Mouse (Mus musculus): ENCODE measurements around the gene Dtx4. TPM values are rescaled to one million over a fixed set of nuclear protein-coding genes. Genes with fewer than 3 reads are reported as not detected.

Dtx4 gene
- total RNA-seq, 2 experiments from 2014 or later: 36.0 to 36.3 TPM

DNA sequence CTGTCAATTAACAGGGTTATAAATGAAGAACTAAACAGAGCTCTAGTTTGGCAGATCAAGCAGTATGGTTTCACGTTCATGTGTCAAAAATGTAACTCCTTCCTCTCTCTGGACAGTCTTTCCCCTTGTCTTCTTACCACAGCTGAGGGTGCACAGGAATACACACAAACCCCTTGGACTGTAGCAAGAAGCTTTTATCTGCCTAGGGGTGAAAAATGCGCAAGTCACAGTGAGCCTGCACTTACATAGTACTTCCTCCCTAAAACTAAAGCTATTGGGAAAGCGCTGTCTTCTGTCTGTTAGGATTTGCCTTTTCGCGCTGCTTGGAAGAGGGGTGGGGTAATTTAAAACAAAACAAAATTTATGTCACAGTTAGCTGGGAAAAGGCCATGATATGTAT lies 37.1 kb downstream of the Dtx4 start:
- intact Hi-C loops (cut with DNase I): no loop called here
- no peak for DNase-seq (ENCODE audit: extremely low spot score in 1 of 2, low spot score in 2 of 2)
- H3K4me3 ChIP-seq: no peak overlapping the region
- no peak for TF ChIP-seq CTCF (IDR thresholded peaks at IDR 0.05)
- no peak overlapping the region for H3K27ac ChIP-seq

DNA sequence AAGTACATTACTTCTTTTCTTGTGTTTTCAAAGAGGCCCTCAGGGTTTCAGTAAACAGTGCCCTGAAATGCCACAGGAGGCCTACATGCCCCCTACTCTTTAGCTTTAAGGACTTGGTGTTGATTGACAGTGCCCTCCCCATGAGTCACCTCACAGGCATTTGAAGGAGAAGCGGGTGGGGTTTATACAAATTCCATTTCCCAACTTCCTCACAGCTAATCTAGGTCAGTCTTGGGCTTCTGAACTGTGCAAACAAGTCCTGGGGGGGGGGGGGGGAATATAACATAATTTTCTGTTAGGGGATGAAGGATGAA lies 37.6 kb downstream of the Dtx4 start:
- Histone ChIP-seq H3K4me3 (no peak overlapping the region), H3K27ac (no peak overlapping the region; the same call in 1 of the 2 replicates)
- intact Hi-C loops (cut with DNase I): no loop called here
- DNase-seq (ENCODE audit: extremely low spot score in 1 of 2, low spot score in 2 of 2): no peak
- TF ChIP-seq CTCF (IDR thresholded peaks at IDR 0.05): no peak

DNA sequence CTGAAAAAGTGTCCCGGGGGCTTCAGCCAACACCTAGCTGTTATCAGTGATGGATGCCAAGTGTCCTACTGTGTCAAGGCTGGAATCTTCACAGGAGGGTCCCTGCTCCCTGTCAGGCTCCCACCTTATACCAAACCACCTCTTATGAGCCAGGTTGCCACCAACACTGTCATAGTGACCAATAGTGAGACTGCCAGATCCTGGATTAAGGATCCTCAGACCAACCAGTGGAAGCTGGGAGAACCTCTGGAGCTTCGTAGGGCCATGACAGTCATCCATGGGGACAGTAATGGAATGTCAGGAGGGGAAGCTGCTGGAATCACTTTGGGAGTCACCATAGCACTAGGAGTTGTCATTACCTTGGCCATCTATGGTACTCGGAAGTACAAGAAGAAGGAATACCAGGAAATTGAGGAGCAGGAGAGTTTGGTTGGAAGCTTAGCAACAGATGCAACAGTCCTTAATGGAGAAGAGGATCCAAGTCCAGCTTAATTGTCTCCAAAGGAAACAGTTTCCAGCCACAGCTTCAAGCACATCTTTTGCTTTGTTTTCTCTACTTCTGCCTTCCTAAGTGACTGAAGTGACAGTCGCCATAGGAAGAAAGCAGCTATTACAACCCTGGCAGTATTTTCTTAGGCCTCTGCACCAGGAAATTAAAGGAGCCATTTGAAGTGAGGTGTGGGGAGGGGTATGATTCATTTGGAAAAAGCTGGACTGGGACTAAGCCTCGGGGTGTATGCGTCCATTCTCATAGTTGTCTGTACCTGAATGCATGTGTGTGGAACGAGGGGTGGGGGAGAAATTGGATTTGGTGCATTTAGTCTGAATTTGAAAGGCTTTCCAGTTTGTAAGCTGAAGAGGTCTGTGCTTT lies 38.2 kb downstream of the Dtx4 start:
- Histone ChIP-seq H3K4me3 (no peak overlapping the region), H3K27ac (peak overlapping the region; percentile 1; the same call in 1 of the 2 replicates)
- no peak for TF ChIP-seq CTCF (IDR thresholded peaks at IDR 0.05)
- intact Hi-C loops (cut with DNase I): no loop called here
- DNase-seq (ENCODE audit: extremely low spot score in 1 of 2, low spot score in 2 of 2): peak in 1 of 2 experiments; percentile 8

DNA sequence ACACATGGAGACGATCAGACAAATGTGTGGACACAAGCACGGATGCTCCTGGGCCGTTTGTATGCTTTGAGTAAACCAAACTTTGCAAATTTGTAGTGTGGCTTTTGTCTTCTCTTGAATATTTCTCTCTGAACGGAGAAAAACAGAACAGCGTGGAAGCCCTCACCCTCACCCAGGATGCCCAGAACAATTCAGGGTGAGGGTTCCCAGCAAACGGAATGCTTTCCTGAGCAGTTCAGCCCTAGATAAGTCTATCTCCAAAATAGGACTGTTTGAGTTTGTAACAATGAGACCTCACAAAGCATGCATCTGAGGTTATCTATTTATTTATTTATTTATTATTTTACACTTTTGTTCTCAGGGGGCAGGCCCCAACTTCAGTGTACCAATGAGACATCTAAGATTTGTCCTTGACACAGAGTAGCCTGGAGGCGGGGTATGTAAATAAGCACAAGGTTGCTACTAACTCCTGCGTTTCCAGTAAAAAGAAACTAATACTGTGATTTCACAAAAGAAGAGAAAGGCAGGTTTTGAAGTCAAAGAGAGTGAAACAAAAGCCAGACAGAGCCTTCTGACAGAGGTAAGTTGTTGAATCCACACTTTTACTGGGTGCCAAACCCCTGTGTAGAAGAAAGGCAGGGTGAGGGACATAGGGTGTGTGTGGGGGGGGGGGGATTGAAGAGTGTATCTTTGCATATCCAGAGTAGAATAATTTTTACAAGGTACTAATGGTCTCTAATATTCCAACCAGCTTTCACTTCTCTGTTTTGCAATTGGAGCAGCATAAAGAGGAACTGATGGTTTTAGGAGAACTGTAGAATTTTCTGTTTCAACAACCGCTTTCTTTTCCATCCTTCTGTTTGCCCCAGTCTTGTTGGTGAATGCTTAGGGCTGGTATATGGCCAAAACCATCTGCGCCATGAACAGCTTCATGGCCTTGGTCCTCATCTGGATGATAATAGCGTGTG lies 40.7 kb downstream of the Dtx4 start, which contains the start of gene Mpeg1:
TSS of gene Mpeg1 (plus strand) at position 498 of the 968 bp plus-strand sequence.
- intact Hi-C loops (cut with DNase I): loop anchor here (1.0 kb wide), 1 partner anchor 18 kb away; no protein-coding TSS in a partner anchor
- H3K27ac ChIP-seq: no peak within 1 kb of the TSS
- no peak for TF ChIP-seq CTCF (IDR thresholded peaks at IDR 0.05)
- H3K4me3 ChIP-seq: no peak within 1 kb of the TSS
- DNase-seq (ENCODE audit: extremely low spot score in 1 of 2, low spot score in 2 of 2): no peak

DNA sequence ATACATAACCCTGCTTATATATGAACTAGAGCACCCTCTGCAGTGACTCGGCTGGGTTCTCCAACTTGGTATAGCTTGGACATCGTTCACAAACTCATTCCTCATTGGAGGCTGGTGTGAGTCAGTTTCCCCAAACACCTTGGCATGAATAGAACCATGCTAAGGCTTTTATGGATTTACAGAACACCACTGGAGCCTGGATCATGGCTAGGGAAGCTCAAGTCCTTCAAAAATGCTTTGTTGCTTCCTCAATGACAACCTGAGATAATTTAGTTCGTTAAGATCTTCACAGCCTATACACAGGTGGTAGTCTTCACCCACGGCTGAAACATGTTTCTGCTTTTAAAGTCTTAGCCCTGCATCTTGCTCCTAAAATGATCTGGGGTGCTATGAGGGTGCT lies 41.7 kb downstream of the Dtx4 start:
- no peak for TF ChIP-seq CTCF (IDR thresholded peaks at IDR 0.05)
- Histone ChIP-seq H3K27ac (no peak overlapping the region), H3K4me3 (no peak overlapping the region)
- no peak for DNase-seq (ENCODE audit: extremely low spot score in 1 of 2, low spot score in 2 of 2)
- intact Hi-C loops (cut with DNase I): no loop called here

DNA sequence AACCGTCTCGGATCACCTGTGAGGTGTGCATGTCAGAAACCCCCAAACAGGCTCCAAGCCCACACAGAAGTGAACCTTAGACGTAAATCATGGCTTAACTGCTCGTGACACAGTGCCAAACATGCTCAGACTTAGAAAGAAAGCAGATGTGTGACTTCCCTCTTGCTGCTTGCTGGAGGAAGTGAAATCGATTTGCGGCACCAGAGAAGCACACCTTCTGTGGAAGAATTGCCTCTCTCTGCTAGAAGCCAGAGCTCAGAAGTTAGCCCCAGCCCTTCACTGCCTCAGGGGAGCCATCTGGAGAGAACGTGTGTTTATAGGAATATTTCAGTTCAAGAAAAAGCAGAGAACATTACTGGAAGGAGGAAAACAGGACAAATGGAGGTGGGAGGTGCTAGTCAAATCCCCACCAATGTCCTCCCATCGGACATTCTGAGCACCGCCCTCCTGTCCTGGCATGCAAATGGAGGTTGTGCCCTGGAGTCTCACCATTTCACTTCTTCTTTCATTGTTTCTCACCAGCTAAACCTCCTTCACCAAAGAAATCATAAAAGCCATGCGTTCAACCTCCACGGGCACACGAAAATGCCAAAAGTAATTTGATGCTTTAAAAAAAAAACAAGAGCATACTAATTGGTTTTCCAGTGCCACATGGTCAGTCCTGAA lies 43.7 kb downstream of the Dtx4 start:
- TF ChIP-seq CTCF (IDR thresholded peaks at IDR 0.05): no peak

DNA sequence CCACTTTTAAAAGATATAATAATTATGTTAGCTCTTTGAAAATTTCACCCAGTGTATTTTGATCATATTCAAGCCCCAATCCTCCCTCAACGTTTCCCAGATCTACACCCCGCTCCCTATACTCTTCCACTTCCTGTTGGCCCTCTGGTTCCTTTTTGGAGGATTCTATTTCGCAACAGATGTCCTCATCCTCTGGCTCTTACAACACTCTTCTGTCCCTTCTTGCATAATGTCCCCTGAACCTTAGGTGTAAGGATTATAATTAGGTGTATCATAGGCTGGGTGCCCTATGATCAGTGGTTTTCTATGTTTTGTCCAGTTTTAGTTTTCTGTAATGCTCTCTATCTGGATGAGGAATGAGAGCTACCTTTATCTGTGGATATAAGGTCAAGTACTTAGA lies 56.2 kb downstream of the Dtx4 start:
- DNase-seq (ENCODE audit: extremely low spot score in 1 of 2, low spot score in 2 of 2): no peak
- intact Hi-C loops (cut with DNase I): no loop called here
- Histone ChIP-seq H3K27ac (no peak overlapping the region), H3K4me3 (no peak overlapping the region)
- no peak for TF ChIP-seq CTCF (IDR thresholded peaks at IDR 0.05)

More for the DNA sequence above, 43.7 kb downstream of the Dtx4 start:
- no peak for DNase-seq (ENCODE audit: extremely low spot score in 1 of 2, low spot score in 2 of 2)
- Histone ChIP-seq H3K27ac (no peak overlapping the region), H3K4me3 (no peak overlapping the region)
- intact Hi-C loops (cut with DNase I): no loop called here

DNA sequence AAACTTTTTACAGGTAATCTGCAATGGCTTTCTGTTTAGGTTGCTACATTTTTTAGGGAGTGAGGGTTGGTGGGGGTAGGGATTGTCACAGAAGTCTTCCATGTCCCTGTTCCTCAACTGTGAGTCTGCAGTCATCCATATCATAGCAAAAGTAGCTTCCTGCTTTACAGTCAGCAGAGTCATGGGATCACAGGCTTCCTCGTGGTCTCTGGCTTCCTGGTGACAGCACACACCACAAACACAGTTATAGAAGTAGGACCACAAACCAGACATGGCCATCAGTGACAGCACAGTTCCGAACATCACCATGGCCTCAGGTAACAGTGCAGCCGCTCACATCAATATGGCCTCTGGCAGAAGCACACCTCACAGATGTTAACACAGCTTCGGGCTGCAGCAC lies 58.7 kb downstream of the Dtx4 start:
- no peak for TF ChIP-seq CTCF (IDR thresholded peaks at IDR 0.05)
- intact Hi-C loops (cut with DNase I): loop anchor here (1.0 kb wide), 1 partner anchor 18 kb away; the partner anchor contains the start of gene Mpeg1
- DNase-seq (ENCODE audit: extremely low spot score in 1 of 2, low spot score in 2 of 2): no peak
- Histone ChIP-seq H3K4me3 (no peak overlapping the region), H3K27ac (no peak overlapping the region)

DNA sequence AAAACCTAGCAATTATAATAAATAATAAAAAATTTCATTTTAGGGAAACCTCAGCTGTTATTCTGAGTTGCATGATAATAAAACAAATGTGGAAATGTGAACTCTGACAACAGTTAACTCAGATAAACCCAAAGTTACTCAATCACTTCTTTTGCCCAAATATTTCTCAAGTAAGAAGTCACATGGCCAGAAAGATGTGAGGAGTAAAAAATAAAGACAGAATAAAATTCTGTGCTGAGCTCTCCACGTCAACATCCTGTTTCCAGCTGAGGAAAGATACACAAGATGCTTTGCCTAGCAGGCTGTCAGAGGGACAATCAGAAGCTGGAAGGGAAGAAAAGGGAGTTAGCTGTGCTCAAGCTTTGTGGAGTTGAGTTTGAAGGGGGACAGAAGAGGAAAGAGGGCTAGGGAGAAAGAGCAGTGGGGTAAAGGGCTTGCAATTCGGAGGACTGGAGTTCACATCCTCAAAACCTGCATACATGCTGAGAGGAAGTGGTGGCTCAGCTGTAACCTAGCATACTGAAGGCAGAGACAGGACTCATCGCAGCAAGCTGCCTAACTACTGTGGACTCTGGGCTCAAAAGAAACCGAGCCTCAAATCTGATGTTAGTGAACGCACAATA lies 61.0 kb downstream of the Dtx4 start:
- Histone ChIP-seq H3K27ac (no peak overlapping the region), H3K4me3 (no peak overlapping the region)
- no peak for DNase-seq (ENCODE audit: extremely low spot score in 1 of 2, low spot score in 2 of 2)
- TF ChIP-seq CTCF (IDR thresholded peaks at IDR 0.05): no peak
- intact Hi-C loops (cut with DNase I): no loop called here

DNA sequence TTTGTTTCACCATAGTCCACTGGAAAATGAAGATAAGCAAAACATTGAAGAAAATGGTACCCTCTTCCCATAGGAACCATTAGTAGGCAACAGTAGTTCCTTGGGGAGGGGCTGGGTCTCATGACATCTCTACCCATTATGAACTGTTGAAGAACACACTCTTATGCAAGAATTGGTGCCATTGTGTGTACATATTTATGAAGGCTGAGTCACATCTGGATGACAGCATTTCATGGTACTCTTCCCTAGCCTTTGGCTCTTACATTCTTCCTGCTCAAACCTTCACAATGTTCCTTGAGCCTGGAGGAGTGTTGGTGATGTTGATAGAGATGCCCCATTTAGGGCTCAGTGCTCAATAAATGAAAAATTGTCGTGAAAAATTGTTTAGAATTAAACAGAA lies 61.7 kb downstream of the Dtx4 start:
- no peak overlapping the region for H3K27ac ChIP-seq
- H3K4me3 ChIP-seq: no peak overlapping the region
- intact Hi-C loops (cut with DNase I): no loop called here
- TF ChIP-seq CTCF (IDR thresholded peaks at IDR 0.05): no peak
- no peak for DNase-seq (ENCODE audit: extremely low spot score in 1 of 2, low spot score in 2 of 2)
